Mouse (Mus musculus) embryonic fibroblast, embryonic 13.5 days (primary cell): Measurements from ENCODE around the gene Nav2.

Experiments
- CTCF ChIP-seq: IDR thresholded peaks from 2 replicates; pipeline ENCODE4 v1.5.1; 2011; ENCODE audit warnings: mild to moderate bottlenecking, control low read depth, low read length, moderate library complexity, borderline replicate concordance; ENCODE audit not compliant: insufficient read depth
- POLR2A ChIP-seq: IDR thresholded peaks from 2 replicates; pipeline ENCODE4 v1.6.1; 2011; ENCODE audit warnings: low read depth, mild to moderate bottlenecking, control low read depth, low read length, moderate library complexity

GRCm38 (mm10) chr7:49307717-49308116 is 399.2 kb downstream of the Nav2 start:
- no peak for TF ChIP-seq CTCF
- no peak for TF ChIP-seq POLR2A
